Mouse (Mus musculus) gastrocnemius, postnatal 4 days (tissue): Measurements from ENCODE around the gene Smurf1. TPM values are rescaled to one million over a fixed set of nuclear protein-coding genes. Genes with fewer than 3 reads are reported as not detected.

Experiments
- DNase-seq, 2 experiments: peaks; one replicate each; pipeline ENCODE4 v3.0.0; 2021 to 2022; ENCODE audit warnings: low spot score in 2 of 2, mixed read lengths in 2 of 2
- long read RNA-seq, 2 experiments: library from polyadenylated mRNA; stranded (forward); transcript quantifications; one replicate each; pipeline ENCODE4 v2.0.0; 2021
- total RNA-seq, 2 experiments: library from RNA; stranded (reverse); gene quantifications; 2 replicates each; pipeline ENCODE4 v1.2.3; 2021

The Smurf1 gene
- 10 to 100 TPM; 24.7 to 27.0 TPM for total RNA-seq
- long read RNA-seq, experiment 1, full-length matches to known transcripts = 18 of 40 reads
- long read RNA-seq, experiment 1, partial matches to known transcripts = 9 of 40 reads
- long read RNA-seq, experiment 1, other reads (novel, unspliced or antisense) = 13 of 40 reads
- long read RNA-seq, experiment 2, full-length matches to known transcripts = 24 of 54 reads
- long read RNA-seq, experiment 2, partial matches to known transcripts = 10 of 54 reads
- long read RNA-seq, experiment 2, other reads (novel, unspliced or antisense) = 20 of 54 reads

DNA sequence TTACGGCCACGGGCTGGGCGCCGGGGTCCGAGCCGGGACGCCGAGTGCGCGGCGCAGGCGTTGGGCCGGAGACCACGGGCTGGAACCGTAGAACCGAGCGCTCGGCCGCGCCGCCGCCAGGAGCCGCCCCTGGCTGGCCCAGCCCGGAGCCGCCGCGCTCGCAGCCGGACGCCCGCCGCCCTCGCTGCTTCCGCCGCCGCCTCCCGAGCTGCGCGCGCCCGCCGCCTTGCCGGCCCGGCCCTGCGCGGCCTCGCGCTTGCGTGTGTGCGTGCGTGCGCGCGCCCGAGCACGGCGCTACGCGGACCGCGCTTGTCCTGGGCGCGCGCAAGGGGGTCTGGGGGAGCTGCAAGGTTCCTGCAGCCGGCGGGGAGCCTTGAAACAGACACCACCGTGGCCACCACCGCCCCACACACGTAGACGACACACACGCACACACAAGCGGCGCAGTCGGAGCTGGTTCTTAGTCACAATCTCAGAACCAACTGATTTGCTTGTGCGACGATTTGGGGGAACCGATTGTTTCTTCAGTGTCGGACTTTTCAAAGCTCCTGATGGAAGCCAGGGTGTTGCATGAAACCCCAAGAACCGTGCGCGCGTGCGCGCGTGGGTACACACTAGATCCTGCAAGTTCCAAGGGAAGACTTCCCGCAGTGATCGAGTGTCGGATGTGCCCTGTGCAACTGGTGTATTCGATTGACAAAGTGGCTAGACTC is at the start of gene Smurf1:
Gene Smurf1 (minus strand): TSS at position 209 of the 713 bp plus-strand sequence.
- DNase-seq = peak; percentile 81 to 90

DNA sequence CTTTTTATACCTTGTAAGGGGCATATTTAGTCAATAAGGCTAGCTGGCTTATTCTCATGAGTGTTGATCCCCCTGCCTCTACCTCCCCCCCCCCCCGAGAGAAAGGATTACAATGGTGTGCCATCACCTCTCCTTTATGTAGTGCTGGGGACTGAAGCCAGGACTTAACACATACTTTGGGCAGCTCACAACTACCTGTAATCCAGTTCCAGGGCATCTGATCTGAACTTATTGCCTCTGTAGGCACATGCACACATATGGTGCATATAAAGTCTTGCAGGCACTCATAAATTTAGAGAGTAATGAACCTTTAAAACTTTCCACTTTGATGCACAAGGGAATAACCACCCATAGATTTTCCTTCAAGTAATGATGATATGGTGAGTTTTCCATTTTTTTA is 48.6 kb upstream of the Smurf1 start:
- no peak for DNase-seq

DNA sequence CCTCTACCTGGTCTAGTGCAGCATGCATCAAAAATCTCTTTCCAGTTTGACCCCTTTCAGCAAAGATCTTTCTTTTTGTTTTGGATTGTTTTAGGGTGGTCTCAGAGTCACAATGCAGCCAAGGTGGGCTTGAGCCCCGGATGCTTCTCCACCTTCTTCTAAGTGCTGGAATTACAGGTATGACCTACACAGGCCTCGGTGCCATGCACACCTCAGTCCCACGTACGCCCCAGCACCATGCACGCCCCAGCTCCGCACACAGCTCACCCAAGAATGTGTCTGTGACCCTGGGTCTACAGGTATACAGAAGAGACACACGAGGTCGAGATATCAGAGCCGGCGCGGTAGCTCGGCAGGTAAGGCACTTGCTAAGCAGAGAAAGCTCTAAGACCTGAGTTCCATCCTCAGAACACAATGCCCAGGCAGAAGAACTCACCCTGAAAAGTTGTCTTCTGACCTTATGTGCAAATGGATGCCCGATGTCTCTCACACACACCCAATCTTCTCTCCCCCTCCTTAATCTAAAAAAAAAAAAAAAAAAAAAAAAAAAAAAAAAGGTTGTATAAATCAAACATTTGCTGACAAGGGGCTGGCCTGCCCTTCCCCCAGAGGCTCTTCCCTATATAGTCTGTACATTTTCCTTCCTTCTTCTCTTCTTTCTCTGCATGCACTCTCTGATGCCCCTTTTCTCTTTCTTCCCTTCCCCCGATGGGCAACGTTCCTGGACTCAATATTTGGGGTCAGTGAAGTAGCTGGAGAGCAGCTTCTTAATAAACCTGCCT is 43.4 kb upstream of the Smurf1 start:
- no peak for DNase-seq

DNA sequence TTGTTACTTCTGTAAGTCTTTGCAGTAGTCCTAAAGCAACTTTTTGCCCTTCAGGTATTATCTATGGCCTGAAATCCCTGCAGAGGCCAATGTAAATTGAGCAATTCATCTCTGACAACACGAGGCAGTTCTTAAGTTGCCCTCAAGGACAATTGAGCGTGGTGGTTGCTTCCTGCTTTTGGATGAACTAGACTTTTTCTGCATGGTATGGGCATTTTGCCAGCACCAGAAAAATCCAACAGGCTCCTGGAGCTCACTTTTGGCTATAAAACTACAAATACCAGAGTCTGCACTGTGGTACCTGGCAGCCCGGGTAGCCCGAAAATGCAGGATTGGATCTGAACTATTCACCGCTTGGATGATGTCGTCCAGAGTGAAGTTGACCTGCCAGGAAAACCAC is 39.9 kb upstream of the Smurf1 start:
- no peak for DNase-seq

DNA sequence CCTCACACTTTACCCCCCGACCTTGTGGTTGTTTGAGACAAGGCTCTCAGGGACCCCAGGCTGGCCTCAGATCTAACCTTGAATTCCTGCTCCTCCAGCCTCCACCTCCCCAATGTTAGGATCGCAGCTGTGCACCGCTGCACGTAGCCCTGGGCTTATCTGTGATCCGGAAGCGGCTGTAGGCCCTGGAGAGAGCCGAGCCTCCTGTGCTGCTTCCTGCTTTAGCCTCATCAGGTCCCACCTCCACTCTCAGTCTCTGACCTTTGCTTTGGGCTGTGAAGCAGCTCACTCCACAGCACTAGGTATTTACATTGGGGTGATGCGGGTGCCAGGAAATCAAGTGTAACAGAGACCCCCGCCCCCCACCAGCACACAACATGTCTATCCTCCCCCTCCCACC is 38.8 kb upstream of the Smurf1 start:
- DNase-seq = no peak

DNA sequence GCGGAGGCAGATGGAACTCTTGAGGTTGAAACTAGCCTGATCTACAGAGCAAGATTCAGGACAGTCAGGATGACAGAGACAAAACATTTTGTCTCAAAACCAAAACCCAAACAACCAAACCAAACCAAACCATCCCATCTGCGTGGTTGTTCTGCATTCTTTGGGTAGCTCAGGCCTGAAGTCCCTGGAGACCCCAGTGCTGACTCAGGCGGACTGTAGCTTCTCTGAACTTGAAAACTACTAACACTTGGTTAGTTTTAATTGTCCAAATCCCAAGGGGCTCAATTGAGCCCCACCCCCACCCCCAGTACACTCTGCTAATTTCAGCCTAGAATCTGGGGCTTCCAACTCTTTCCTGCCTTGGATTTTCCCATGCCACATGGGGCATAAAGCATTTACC is 37.7 kb upstream of the Smurf1 start:
- no peak for DNase-seq

DNA sequence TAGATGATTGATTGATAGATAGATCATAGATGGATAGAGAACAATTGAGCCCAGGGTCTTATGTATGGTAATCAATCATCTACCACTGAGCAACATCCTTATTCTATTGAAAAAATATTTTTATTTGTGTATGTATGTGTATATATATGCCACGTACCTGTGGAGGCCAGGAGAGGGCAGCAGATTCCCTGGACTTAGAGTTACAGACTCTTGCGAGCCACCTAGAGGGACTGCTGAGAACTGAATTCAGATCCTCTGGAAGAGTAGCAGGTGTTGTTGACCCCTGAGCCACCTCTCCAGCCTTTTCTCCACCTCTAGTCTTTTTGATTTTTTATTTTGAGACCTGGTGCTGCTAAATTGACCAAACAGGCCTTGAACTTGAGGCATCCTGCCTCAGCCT is 32.8 kb upstream of the Smurf1 start:
- no peak for DNase-seq

DNA sequence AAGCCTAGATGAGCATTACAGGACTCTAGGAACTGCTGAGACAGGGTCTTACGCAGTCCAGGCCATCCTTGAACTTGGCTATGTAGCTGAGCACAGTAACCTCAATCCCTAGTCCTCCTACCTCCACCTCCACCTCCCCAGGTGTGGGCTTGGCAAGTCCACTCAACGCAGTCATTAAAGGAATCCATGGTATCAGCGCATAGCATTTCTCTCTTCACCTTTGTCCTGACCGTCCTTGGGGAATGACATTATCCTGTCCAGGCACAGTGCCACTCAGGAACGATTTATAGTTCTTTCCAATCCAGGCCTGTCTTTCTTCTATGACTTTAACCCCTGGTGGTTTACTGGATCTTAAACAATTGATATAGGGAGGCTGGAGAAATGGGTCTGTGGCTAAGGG is 24.8 kb upstream of the Smurf1 start:
- no peak for DNase-seq

DNA sequence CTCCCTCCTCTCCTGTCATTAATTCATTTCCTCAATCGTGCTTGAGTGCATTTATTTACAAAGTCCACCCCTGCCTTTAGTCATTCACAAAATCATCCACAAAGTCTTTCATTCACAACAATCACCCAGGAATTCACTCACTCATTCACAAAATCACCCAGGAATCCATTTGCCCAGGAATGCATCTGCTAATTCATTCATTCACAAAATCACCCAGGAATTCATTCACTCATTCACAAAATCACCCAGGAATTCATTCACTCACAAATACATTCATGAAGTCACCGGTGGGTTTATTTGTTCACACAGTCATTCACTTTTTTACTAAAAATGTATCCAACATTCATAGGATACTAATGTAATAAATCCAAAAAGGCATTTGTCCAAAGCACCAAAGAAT is 24.4 kb upstream of the Smurf1 start:
- no peak for DNase-seq

DNA sequence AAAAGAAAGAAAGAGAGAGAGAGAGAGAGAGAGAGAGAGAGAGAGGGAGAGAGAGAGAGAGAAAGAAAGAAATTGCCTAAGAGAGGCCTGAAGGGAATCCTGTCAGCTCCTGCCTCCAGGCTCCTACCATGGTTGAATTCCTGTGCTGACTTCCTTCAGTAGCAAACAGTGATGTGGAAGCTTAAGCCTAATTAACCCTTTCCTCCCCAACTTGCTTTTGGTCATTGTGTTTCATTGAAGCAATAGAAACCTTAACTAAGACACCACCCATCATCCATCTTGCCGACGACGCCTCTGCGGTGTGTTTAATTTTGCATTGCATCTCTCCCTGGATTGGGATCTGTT is 23.4 kb upstream of the Smurf1 start:
- DNase-seq = no peak

DNA sequence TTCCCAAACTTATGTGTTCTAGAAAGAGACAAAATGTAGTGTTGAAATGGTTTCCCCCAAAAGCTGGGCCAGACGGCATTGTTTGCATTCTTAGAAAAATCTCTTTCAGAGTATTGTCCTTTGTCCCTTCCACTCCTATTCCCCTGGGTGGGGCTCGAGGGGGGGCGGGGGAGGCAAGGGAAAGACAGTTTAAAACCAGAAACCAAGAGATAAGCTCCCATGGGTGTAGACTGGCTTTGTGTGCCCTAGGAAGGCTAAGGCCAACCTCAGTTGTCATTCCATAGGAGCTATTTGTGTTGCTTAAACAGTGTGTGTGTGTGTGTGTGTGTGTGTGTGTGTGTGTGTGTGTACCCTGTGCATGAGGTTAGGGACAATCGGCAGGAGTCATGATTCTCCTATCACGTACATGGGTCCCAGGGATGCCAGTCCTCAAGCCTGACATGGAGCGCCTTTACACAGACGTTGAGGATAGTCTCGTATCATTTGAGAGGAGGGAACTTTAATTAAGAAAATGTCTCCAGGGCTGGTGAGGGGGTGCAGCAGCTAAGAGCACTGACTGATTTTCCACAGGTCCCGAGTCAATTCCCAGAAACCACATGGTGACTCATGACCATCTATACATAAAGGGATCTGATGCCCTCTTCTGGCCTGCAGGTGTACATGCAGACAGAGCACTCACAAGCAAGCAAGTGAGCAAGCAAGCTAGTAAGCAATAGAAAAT is 22.9 kb upstream of the Smurf1 start:
- DNase-seq = peak in 1 of 2 experiments; percentile 23

DNA sequence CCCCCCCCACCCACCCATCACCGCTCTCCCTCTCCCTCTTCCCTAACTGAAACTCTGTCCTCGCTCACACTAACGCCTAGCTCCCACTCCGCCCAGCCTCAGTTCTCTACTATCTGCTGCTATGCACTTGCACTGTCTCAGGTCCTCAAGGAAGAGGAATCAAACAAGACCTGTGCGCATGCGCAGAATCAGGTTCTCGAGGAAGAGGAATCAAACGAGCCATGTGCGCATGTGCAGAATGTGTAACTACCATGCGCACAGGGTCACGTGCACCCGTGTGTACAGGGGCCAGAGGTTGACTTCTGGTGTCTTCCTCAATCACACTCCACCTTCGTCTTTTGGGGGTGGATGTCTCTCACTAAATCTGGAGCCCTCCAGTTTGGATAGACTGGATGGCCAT is 21.9 kb upstream of the Smurf1 start:
- no peak for DNase-seq

DNA sequence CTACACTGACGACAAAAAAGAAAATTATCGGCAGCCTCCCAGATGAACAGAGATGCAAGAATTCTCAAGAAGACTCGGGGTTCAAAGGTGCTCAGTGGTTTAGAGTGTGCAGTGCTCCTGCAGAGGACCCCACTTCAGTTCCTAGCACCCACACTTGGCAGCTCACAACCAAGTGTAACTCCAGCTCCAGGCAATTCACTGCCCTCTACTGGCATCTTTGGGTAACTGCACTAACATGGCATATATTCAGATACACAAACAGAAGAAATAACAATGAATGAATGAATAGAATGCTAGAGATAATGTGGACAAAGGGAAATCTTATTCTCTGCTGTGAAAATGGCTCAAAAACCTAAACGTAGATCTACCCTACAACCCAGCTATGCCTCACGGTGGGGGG is 19.2 kb upstream of the Smurf1 start:
- DNase-seq = no peak

DNA sequence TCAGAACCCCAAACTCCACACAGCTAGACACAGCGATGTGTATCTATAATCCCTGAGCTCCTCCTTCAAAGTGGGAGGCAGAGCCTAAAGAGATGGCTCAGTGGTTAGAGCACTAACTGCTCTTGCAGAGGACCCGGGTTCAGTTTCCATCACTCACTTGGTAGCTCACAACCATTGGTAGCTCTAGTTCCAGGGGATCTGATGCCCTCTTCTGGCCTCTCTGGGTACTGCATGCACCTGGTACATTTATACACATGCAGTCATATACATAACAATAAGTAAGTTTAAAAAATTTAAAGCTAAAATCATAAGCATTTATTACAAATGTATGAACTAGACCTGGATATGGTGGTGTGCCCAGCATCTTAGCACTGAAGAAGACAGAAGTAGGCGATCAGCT is 17.6 kb upstream of the Smurf1 start:
- no peak for DNase-seq

DNA sequence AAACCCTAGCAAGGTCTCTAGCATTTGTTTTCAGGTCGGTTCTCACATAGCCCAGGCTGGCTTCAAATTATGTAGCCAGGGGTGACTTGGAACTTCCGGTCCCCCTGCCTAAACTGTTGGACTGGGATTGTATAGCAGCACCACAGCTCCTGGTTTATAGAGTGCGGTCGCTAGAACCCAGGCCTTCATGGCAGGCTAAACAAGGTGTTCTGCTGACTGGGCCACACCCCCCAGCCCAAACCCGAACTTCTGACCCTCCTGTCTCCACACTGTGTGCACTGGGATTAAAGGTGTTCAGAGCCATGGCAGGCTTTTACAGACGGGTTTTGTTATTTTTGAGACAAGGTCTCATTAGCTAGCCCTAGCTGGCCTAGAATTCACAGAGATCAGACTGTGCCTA is 13.5 kb upstream of the Smurf1 start:
- no peak for DNase-seq

DNA sequence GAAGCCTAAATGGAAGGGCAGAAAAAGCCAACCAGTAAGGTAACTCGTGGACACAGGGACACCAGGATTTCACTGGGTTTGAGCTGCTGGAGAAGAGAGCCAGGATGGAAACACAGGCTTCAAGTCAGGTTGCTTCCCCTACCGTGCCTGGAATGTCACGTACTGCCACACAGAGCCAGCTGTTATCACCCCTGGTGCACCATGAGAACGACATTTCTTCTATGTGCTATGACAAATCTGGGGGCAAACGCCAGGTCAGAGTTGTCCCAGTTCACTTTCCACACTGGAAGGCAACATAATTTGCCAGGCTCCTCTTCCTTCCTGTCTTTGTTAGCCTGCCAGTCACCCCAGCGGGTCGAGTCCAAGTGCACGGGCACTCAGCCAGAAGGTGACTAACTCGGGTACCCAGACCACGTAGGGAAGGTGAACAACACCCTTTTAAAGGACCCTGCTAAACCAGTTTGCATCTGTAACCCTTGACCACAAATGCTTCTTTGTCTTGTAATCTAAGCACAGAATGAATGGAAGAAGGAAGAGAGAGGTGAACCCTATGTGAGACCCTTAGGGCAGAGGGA is 13.0 kb upstream of the Smurf1 start:
- DNase-seq = peak in 1 of 2 experiments; percentile 19

DNA sequence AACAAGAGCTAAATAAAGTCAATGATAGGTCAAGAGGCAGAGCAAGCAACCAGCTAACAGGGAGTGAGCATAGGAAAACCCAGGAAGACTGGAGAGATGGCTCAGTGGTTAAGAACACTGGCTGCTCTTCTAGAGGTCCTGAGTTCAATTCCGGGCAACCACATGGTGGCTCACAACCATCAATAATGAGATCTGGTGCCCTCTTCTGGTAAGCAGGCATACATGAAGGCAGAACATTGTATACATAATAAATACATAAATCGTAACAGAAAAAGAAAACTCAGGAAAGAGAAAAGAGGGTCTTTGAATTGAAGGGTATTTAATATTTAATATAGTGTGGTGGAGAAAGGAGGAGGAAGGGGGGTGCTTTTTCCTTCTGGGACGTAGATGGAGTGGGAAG is 5.6 kb upstream of the Smurf1 start:
- DNase-seq = no peak

DNA sequence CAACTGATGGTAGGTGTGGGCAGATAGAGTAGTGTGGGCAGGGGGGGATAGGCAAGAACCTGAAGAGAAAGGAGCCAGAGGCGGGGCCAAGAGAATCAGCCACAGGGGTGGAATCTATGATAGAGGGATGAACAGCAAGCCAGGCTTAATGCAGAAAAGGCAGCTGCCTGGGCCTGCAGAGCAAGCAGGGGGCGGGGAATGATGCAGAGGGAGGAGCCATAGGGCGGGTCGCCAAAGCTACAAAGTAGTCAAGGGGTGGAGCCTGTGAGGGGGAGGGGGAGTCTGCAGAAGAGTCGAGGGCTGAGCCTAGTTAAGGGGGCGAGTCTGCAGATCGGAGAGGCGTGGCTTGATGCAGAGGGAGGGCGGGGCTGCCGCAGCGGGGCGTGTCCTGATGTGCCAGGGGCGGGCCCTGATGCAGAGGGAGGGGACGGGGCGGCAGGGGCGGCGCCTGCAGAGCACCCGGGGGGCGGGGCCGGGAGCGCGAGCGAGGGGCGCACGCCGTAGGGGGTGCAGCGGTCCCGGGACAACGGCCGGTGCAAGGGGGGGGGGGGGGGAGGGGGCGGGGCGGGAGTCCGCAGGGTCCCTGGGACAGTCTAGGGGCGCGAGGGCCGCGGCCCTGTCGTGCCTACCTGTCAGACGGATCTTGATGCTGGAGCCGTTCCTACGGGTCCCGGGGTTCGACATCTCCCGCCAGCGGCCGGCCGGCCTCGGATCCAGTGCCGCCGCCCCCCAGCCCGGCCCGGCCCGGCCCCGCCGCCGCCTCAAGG is 592 bp downstream of the Smurf1 start:
- peak; percentile 86 to 89 for DNase-seq

DNA sequence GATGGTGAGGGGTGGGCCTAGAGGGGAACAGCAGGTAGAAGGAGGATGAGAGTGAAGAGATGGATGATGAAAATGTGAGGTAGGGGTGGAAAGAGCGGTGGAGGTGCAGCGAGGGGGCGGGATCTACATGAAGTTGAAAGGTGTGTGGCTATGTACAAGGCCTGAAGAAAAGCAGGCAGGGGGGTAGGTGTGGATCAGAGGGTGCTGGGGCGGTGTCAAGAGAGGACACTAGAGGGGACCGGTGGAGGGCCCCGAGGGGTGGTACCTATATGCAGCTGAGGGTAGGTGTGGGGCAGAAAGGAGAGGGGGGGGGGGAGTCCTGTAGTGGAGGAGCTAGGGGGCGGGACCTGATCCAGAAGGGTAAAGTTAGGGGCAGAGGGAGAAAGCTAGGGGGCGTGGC is 1.2 kb downstream of the Smurf1 start:
- no peak for DNase-seq

DNA sequence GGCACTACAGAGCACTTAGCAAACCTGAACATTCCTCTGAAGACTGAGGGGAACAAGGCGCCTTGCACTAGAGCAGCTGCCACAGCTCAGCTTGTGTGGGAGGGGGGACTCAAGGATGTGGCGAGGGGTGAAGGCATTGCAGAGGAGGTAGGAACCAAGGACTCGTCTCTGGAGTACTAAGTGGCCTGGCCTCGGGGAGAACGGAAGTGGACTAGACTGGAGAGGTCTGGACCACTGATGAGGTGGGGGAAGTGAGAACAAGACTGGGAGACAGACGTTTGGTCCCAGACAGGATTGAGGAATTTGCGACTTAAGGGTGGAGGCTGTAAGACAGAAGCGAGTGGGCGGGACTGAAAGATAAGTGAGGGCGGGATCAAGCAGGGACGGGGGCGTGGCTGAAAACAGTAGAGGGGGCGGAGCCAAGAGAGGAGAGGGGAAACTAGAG is 1.8 kb downstream of the Smurf1 start:
- DNase-seq = peak in 1 of 2 experiments; percentile 57
